Mouse (Mus musculus) left cerebral cortex, postnatal 4 days (tissue): Measurements from ENCODE around the gene Rsph6a. TPM values are rescaled to one million over a fixed set of nuclear protein-coding genes. Genes with fewer than 3 reads are reported as not detected.

Experiments used
- DNase-seq: peaks from one replicate; pipeline ENCODE4 v3.0.0-alpha.2; 2022
- intact Hi-C: fragments of 180-260 bp; cut with DNase I; formaldehyde crosslinking; loops from one replicate; pipeline ENCODE4 v1.15.1; 2025
- total RNA-seq, 2 experiments: library from RNA; stranded (reverse); gene quantifications; 2 replicates each; pipeline ENCODE4 v1.2.3; 2021

Rsph6a gene
- total RNA-seq, 2 experiments from 2014 or later = 0.30 to 0.46 TPM

GRCm38 (mm10) chr7:19077761-19078160, 23.3 kb downstream of the Rsph6a start:
- intact Hi-C loops = no loop called here

DNA sequence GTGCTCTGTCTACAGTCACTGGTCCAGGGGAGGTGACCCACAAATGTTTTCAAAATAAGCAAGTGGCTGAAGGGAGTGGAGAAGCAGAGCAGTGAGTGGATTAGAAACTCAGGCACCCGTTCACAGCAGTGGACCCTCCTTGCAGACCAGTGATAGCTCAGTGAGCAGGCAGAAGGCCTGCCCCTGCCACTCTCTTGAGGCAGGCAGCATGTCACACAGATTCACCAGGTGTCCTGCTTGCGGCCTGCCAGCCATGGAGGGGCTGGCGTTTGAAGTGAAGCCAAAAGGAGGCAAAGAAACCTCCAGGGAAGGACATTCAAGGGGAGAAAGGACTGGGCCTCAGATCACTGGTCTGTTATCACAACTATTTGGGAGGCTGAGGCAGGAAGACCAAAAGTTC, 24.2 kb downstream of the Rsph6a start:
- intact Hi-C loops = no loop called here
- no peak for DNase-seq

More at GRCm38 (mm10) chr7:19077761-19078160, 23.3 kb downstream of the Rsph6a start:
- DNase-seq = no peak

GRCm38 (mm10) chr7:19080451-19080950, 26.0 kb downstream of the Rsph6a start:
- intact Hi-C loops = no loop called here
- DNase-seq = no peak

GRCm38 (mm10) chr7:19082171-19082570, 27.7 kb downstream of the Rsph6a start:
- DNase-seq = no peak
- intact Hi-C loops = no loop called here

- intact Hi-C loops = no loop called here
- DNase-seq = no peak
Observed at GRCm38 (mm10) chr7:19083096-19083495, 28.6 kb downstream of the Rsph6a start.

GRCm38 (mm10) chr7:19083701-19084100, 29.2 kb downstream of the Rsph6a start, which contains the start of gene Dmpk:
TSS of gene Dmpk (plus strand) at chr7:19083849.
- intact Hi-C loops = no loop called here

GRCm38 (mm10) chr7:19084277-19084771, 29.8 kb downstream of the Rsph6a start:
- DNase-seq = no peak
- intact Hi-C loops = no loop called here

More at GRCm38 (mm10) chr7:19083701-19084100, 29.2 kb downstream of the Rsph6a start, which contains the start of gene Dmpk:
- DNase-seq = no peak

- intact Hi-C loops = no loop called here
- no peak for DNase-seq
Observed at GRCm38 (mm10) chr7:19084921-19085473, 30.5 kb downstream of the Rsph6a start.

DNA sequence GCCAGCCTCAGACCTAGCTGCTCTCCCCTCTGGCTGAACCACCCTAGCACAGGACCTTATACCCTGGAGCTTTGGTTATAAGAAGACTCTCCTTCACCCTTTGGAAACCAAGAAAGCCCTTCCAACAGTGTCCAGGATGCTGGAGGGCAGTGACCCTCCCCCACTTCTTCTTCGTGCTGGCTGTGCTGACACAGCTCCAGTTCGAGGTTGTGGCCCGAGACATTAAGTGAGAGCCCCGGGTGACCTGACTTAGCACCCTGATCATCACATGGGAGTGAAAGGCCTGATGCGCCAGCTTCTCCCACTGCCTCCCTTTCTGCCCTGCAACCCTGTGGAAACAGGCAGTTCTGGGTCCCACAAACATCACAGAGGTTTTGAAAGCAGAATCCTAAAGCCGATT, 31.0 kb downstream of the Rsph6a start:
- no peak for DNase-seq
- intact Hi-C loops = no loop called here

- no peak for DNase-seq
- intact Hi-C loops = no loop called here
Observed at GRCm38 (mm10) chr7:19086042-19086441, 31.6 kb downstream of the Rsph6a start.

DNA sequence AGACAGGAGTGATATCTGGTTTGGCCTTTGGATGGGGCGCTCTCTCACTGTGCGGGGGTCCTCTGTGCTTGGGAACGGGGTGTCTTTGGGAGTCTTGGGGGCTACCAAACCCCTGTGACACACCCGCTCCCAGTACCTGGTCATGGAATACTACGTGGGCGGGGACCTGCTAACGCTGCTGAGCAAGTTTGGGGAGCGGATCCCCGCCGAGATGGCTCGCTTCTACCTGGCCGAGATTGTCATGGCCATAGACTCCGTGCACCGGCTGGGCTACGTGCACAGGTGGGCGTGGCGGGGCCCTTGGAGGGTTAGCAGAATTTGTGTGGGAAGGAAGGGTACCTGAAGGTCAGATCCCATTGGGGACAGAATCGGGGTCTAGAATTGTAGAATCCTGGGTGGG, 32.3 kb downstream of the Rsph6a start:
- DNase-seq = no peak
- intact Hi-C loops = no loop called here

DNA sequence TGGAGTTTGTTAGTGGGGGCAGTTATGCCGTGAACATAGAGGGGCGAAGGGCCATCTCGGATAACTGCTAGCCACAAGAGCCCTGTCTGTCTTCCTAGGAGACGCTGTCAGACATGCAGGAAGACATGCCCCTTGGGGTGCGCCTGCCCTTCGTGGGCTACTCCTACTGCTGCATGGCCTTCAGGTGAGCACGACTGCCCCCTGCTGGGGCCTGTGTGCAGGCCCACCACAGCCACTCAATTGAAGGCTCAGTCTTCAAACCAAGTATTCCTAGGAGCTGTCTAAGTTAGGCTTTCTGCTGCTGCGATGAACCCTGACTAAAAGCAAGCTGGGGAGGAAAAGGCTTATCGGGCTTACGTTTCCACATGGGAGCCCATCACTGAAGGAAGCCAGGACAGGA, 34.3 kb downstream of the Rsph6a start:
- peak; percentile 71 for DNase-seq
- intact Hi-C loops = no loop called here

GRCm38 (mm10) chr7:19091913-19092312, 37.4 kb downstream of the Rsph6a start:
- intact Hi-C loops = no loop called here
- no peak for DNase-seq

DNA sequence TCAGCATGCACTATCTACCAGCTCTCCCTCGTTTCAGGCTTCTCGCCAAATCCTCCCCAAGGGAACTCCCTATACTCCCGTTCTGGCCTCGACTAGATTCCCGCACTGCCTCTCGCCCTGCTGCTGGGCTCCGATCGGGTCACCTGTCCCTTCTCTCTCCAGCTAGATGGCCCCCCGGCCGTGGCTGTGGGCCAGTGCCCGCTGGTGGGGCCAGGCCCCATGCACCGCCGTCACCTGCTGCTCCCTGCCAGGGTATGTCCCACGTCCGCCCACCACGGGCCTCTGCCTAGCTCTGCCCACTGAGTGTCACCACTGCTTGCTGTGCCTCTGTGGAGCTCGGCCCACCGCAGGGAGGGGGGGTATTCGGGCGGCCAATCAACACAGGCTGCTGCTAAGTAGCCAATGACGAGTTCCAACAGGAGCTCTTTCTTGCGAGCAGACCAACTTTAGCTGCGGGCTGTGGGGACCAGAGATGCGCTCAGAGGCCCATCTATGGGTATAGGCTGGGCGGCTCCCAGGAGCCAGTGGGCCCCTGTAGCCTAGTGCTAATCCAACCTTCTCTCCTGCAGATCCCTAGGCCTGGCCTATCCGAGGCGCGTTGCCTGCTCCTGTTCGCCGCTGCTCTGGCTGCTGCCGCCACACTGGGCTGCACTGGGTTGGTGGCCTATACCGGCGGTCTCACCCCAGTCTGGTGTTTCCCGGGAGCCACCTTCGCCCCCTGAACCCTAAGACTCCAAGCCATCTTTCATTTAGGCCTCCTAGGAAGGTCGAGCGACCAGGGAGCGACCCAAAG, 38.1 kb downstream of the Rsph6a start:
- peak; percentile 70 for DNase-seq
- intact Hi-C loops = no loop called here

DNA sequence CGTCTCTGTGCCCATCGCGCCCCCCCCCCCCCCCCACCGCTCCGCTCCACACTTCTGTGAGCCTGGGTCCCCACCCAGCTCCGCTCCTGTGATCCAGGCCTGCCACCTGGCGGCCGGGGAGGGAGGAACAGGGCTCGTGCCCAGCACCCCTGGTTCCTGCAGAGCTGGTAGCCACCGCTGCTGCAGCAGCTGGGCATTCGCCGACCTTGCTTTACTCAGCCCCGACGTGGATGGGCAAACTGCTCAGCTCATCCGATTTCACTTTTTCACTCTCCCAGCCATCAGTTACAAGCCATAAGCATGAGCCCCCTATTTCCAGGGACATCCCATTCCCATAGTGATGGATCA, 38.7 kb downstream of the Rsph6a start:
- intact Hi-C loops = no loop called here
- DNase-seq = peak; percentile 84

- DNase-seq = peak; percentile 90
Observed at GRCm38 (mm10) chr7:19093537-19094385, 39.3 kb downstream of the Rsph6a start.

GRCm38 (mm10) chr7:19094471-19094825, 40.0 kb downstream of the Rsph6a start, which contains the start of gene Six5:
TSS of gene Six5 (plus strand) at chr7:19094594.
- DNase-seq = peak; percentile 52
- intact Hi-C loops = no loop called here

More at GRCm38 (mm10) chr7:19093537-19094385, 39.3 kb downstream of the Rsph6a start:
- intact Hi-C loops = no loop called here

- DNase-seq = peak; percentile 48
- intact Hi-C loops = no loop called here
Observed at GRCm38 (mm10) chr7:19094826-19095750, 40.6 kb downstream of the Rsph6a start.

DNA sequence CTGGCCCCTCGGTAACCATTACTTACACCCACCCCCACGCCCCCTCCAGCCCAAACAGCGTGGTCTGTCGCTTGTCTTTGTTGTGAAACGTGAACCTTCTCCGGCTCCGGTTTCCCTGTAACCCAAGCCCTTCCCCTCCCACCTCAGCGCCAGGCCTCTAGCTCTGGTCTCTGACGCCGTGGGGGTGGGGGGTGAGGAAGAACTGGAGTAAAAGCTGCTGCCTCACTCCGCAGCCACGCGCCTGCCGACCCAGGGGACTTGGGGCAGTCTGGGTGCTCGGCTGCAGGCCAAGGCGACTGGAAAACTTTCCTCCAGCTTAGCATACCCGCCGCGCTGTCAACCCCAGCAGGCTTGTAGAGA, 41.2 kb downstream of the Rsph6a start:
- intact Hi-C loops = no loop called here
- DNase-seq = peak; percentile 57

GRCm38 (mm10) chr7:19096421-19096976, 42.0 kb downstream of the Rsph6a start:
- intact Hi-C loops = no loop called here
- no peak for DNase-seq
